Mouse (Mus musculus) MEL (cell line): ENCODE measurements around the gene Phf13. TPM values are rescaled to one million over a fixed set of nuclear protein-coding genes. Genes with fewer than 3 reads are reported as not detected.
"Not testable (repeated sequence)": the region's sequence is repeated elsewhere in the genome, so short reads cannot be mapped to it uniquely, and the experiment has no call there.

Experiments
- DNase-seq: peaks from one replicate; pipeline ENCODE4 v3.0.0; 2011; ENCODE audit warnings: low read depth, low spot score
- H3K27ac ChIP-seq: 2 replicates; pipeline ENCODE4 v1.5.1; 2012; ENCODE audit warnings: low read depth, mild to moderate bottlenecking, control low read depth, low read length, moderate library complexity; ENCODE audit not compliant: control insufficient read depth
- H3K27me3 ChIP-seq, 2 experiments: fragments of 150-350 bp in 1 of 2; sonication (generic) in 1 of 2; 2 replicates each; pipeline ENCODE4 v1.6.1; 2012; ENCODE audit warnings: low read length in 2 of 2, mild to moderate bottlenecking in 2 of 2, improper control_type of control experiment in 1 of 2, moderate library complexity in 1 of 2; ENCODE audit not compliant: insufficient read depth in 2 of 2, control insufficient read depth in 1 of 2
- H3K36me3 ChIP-seq, 2 experiments: 2 replicates each; pipeline ENCODE4 v1.6.1; 2012 to 2014; ENCODE audit warnings: low read length in 2 of 2, improper control_type of control experiment in 1 of 2, inconsistent platforms in 1 of 2, mild to moderate bottlenecking in 1 of 2; ENCODE audit not compliant: insufficient read depth in 2 of 2, control insufficient read depth in 1 of 2
- H3K4me1 ChIP-seq, 2 experiments: fragments of 150-350 bp in 1 of 2; sonication (generic) in 1 of 2; 2 replicates each; pipeline ENCODE4 v1.6.1; 2012; ENCODE audit warnings: low read length in 2 of 2, improper control_type of control experiment in 1 of 2, mild to moderate bottlenecking in 1 of 2; ENCODE audit not compliant: insufficient read depth in 2 of 2, control insufficient read depth in 1 of 2
- H3K4me3 ChIP-seq, 2 experiments: fragments of 150-350 bp in 1 of 2; sonication (generic) in 1 of 2; 2 replicates each; pipeline ENCODE4 v1.5.1; 2012; ENCODE audit warnings: low read depth in 2 of 2, low read length in 2 of 2, mild to moderate bottlenecking in 2 of 2, moderate library complexity in 2 of 2, control low read depth in 1 of 2, improper control_type of control experiment in 1 of 2; ENCODE audit not compliant: control insufficient read depth in 1 of 2, insufficient read depth in 1 of 2
- H3K79me2 ChIP-seq: 2 replicates; pipeline ENCODE4 v1.6.1; 2012; ENCODE audit warnings: mild to moderate bottlenecking, low read length, moderate library complexity; ENCODE audit not compliant: control insufficient read depth, poor library complexity, insufficient read depth
- H3K9ac ChIP-seq: 2 replicates; pipeline ENCODE4 v1.6.1; 2012; ENCODE audit warnings: low read depth, mild to moderate bottlenecking, control low read depth, low read length, moderate library complexity; ENCODE audit not compliant: control insufficient read depth, poor library complexity, severe bottlenecking
- H3K9me3 ChIP-seq: fragments of 150-350 bp; sonication (generic); replicated peaks from 2 replicates; pipeline ENCODE4 v1.6.1; 2012; ENCODE audit warnings: mild to moderate bottlenecking, low read length, improper control_type of control experiment, moderate library complexity; ENCODE audit not compliant: insufficient read depth
- CTCF ChIP-seq, 3 experiments: IDR thresholded peaks in 2 of 3; conservative IDR thresholded peaks in 1 of 3; 2 replicates each; pipeline ENCODE4 v1.5.1; 2011 to 2012; ENCODE audit warnings: low read length in 3 of 3, low read depth in 2 of 3, mild to moderate bottlenecking in 2 of 3, improper control_type of control experiment in 1 of 3, inconsistent platforms in 1 of 3, mixed read lengths in 1 of 3, moderate library complexity in 1 of 3; ENCODE audit not compliant: control insufficient read depth in 1 of 3, insufficient read depth in 1 of 3, poor library complexity in 1 of 3, severe bottlenecking in 1 of 3
- EP300 ChIP-seq, 2 experiments: IDR thresholded peaks; 2 replicates each; pipeline ENCODE4 v1.6.1; 2011; ENCODE audit warnings: improper control_type of control experiment in 2 of 2, low read length in 2 of 2, low read depth in 1 of 2, mild to moderate bottlenecking in 1 of 2
- GABPA ChIP-seq: IDR thresholded peaks from 2 replicates; pipeline ENCODE4 v1.6.1; 2012; ENCODE audit warnings: low read depth, mild to moderate bottlenecking, inconsistent platforms, low read length, improper control_type of control experiment, moderate library complexity
- GATA1 ChIP-seq: IDR thresholded peaks from 2 replicates; pipeline ENCODE4 v1.6.1; 2011; ENCODE audit warnings: low read depth, low read length, improper control_type of control experiment
- JUND ChIP-seq: IDR thresholded peaks from 2 replicates; pipeline ENCODE4 v1.6.1; 2011; ENCODE audit warnings: low read depth, mild to moderate bottlenecking, improper control_type of control experiment, low read length
- KAT2A ChIP-seq: conservative IDR thresholded peaks from 2 replicates; pipeline ENCODE4 v1.6.1; 2012; ENCODE audit warnings: low read depth, low read length, improper control_type of control experiment, inconsistent platforms
- MEF2A ChIP-seq: IDR thresholded peaks from 2 replicates; pipeline ENCODE4 v1.6.1; 2014; ENCODE audit warnings: low read depth, mild to moderate bottlenecking, inconsistent platforms, low read length, improper control_type of control experiment; ENCODE audit not compliant: poor library complexity, insufficient replicate concordance, severe bottlenecking; ENCODE audit errors: extremely low read depth
- MYB ChIP-seq: IDR thresholded peaks from 2 replicates; pipeline ENCODE4 v1.6.1; 2011; ENCODE audit warnings: mild to moderate bottlenecking, low read depth, low read length, improper control_type of control experiment
- MYC ChIP-seq: IDR thresholded peaks from 2 replicates; pipeline ENCODE4 v1.6.1; 2011; ENCODE audit warnings: low read depth, mild to moderate bottlenecking, low read length, improper control_type of control experiment, moderate library complexity
- RAD21 ChIP-seq: IDR thresholded peaks from 2 replicates; pipeline ENCODE4 v1.6.1; 2011; ENCODE audit warnings: mild to moderate bottlenecking, low read depth, low read length, improper control_type of control experiment
- SMC3 ChIP-seq: IDR thresholded peaks from 2 replicates; pipeline ENCODE4 v1.6.1; 2011; ENCODE audit warnings: low read depth, low read length, improper control_type of control experiment
- TAL1 ChIP-seq: IDR thresholded peaks from 2 replicates; pipeline ENCODE4 v1.6.1; 2012; ENCODE audit warnings: mild to moderate bottlenecking, inconsistent platforms, low read length, moderate library complexity, mixed read lengths
- TBP ChIP-seq: IDR thresholded peaks from 2 replicates; pipeline ENCODE4 v1.8.0; 2011; ENCODE audit warnings: low read depth, low read length, improper control_type of control experiment
- UBTF ChIP-seq: IDR thresholded peaks from 2 replicates; pipeline ENCODE4 v1.6.1; 2012; ENCODE audit warnings: low read depth, mild to moderate bottlenecking, inconsistent platforms, low read length, improper control_type of control experiment, moderate library complexity, borderline replicate concordance; ENCODE audit not compliant: insufficient read depth
- USF1 ChIP-seq: IDR thresholded peaks from 2 replicates; pipeline ENCODE4 v1.6.1; 2014; ENCODE audit warnings: low read depth, mild to moderate bottlenecking, inconsistent platforms, low read length, improper control_type of control experiment, moderate library complexity
- USF2 ChIP-seq, 2 experiments: IDR thresholded peaks; 2 replicates each; pipeline ENCODE4 v1.6.1; 2011 to 2012; ENCODE audit warnings: improper control_type of control experiment in 2 of 2, low read length in 2 of 2, borderline replicate concordance in 1 of 2, inconsistent platforms in 1 of 2, low read depth in 1 of 2, mild to moderate bottlenecking in 1 of 2; ENCODE audit not compliant: insufficient read depth in 1 of 2
- ZC3H11A ChIP-seq: IDR thresholded peaks from 2 replicates; pipeline ENCODE4 v1.6.1; 2012; ENCODE audit warnings: low read depth, mild to moderate bottlenecking, inconsistent platforms, low read length, improper control_type of control experiment
- ZMIZ1 ChIP-seq: IDR thresholded peaks from 2 replicates; pipeline ENCODE4 v1.6.1; 2012; ENCODE audit warnings: low read depth, mild to moderate bottlenecking, inconsistent platforms, low read length, improper control_type of control experiment, moderate library complexity
- polyA plus RNA-seq, 2 experiments: library from polyadenylated mRNA; stranded (reverse) in 1 of 2; unstranded in 1 of 2; fragments of >175 nt in 1 of 2; fragments of >200 nt in 1 of 2; gene quantifications; 2 replicates each; pipeline versions ENCODE4 v1.2.1 to v1.2.4; 2012; ENCODE audit warnings: low replicate concordance in 2 of 2, low read depth in 1 of 2; ENCODE audit not compliant: insufficient read length in 2 of 2, insufficient read depth in 1 of 2, missing spikeins in 1 of 2
- total RNA-seq: library from RNA; depleted of rRNA; stranded (reverse); fragments of 300-350 nt; gene quantifications from 2 replicates; pipeline ENCODE4 v1.2.3, GENCODE M21; 2012

Gene Phf13
- total and polyA plus RNA-seq, 3 experiments, result 2.0 to 6.6 TPM; not detected in 1

- not testable (repeated sequence) for H3K9me3 ChIP-seq, H3K36me3 ChIP-seq, H3K9ac ChIP-seq, H3K4me1 ChIP-seq, H3K4me3 ChIP-seq, H3K27me3 ChIP-seq, H3K27ac ChIP-seq
- H3K79me2 ChIP-seq, result peaks cover 23% of the 10 kb centered on the region
- TF ChIP-seq USF1 (0 out of 2 replicates have a peak, but pooled peaks have one; percentile 25), MYC (0 out of 2 replicates have a peak, but pooled peaks have one; percentile 16), CTCF (IDR thresholded peaks at IDR 0.05 in 2 of 3, conservative IDR thresholded peaks at IDR 0.05 in 1 of 3; ENCODE audit: control insufficient read depth in 1 of 3, insufficient read depth in 1 of 3, low read depth in 2 of 3, low read length in 3 of 3, poor library complexity in 1 of 3, severe bottlenecking in 1 of 3) (peak in 2 of 3 experiments; percentile 35 to 64; a peak in 3 of 6 replicates), SMC3 (peak; percentile 57), RAD21 (peak; percentile 29)
- DNase-seq, result peak; percentile 55
Measured at GRCm38 (mm10) chr4:152036464-152036863, 40.4 kb upstream of the Phf13 start.

GRCm38 (mm10) chr4:152032922-152033321 is 36.9 kb upstream of the Phf13 start:
- no peaks in the 10 kb centered on the region for H3K79me2 ChIP-seq
- DNase-seq, result no peak
- no peaks in the 10 kb centered on the region for H3K9me3 ChIP-seq
- H3K4me1 ChIP-seq, result no peaks in the 10 kb centered on the region
- H3K4me3 ChIP-seq, result no peak overlapping the region
- H3K9ac ChIP-seq, result no peak overlapping the region
- TF ChIP-seq USF2 (IDR thresholded peaks at IDR 0.05; ENCODE audit: borderline replicate concordance in 1 of 2, insufficient read depth in 1 of 2, low read depth in 1 of 2, low read length in 2 of 2) (no peak), JUND (no peak), ZMIZ1 (no peak), MEF2A (no peak), EP300 (IDR thresholded peaks at IDR 0.05; ENCODE audit: low read depth in 1 of 2, low read length in 2 of 2) (no peak), GATA1 (no peak), TBP (no peak), TAL1 (no peak), ZC3H11A (no peak), GABPA (no peak), UBTF (no peak), KAT2A (no peak), MYB (no peak), USF1 (no peak), CTCF (IDR thresholded peaks at IDR 0.05 in 2 of 3, conservative IDR thresholded peaks at IDR 0.05 in 1 of 3; ENCODE audit: control insufficient read depth in 1 of 3, insufficient read depth in 1 of 3, low read depth in 2 of 3, low read length in 3 of 3, poor library complexity in 1 of 3, severe bottlenecking in 1 of 3) (no peak)
- no peaks in the 10 kb centered on the region for H3K36me3 ChIP-seq
- H3K27ac ChIP-seq, result no peak overlapping the region
- no peaks in the 10 kb centered on the region for H3K27me3 ChIP-seq
